Mouse (Mus musculus) lung, adult 2 months (tissue): Measurements from ENCODE around the gene Galnt18. TPM values are rescaled to one million over a fixed set of nuclear protein-coding genes. Genes with fewer than 3 reads are reported as not detected.

Experiments used
- DNase-seq: peaks from one replicate; pipeline ENCODE4 v3.0.0; 2022
- H3K4me1 ChIP-seq: fragments of 200-500 bp; 2 replicates; pipeline ENCODE4 v1.6.1; 2011; ENCODE audit warnings: low read length; ENCODE audit not compliant: control insufficient read depth, insufficient read depth
- H3K4me3 ChIP-seq: fragments of 200-500 bp; replicated peaks from 2 replicates; pipeline ENCODE3; 2011; ENCODE audit warnings: low read depth, mild to moderate bottlenecking, control low read depth, low read length; ENCODE audit errors: extremely low read depth
- CTCF ChIP-seq: fragments of 200-500 bp; IDR thresholded peaks from 2 replicates; pipeline ENCODE4 v1.5.1; 2011; ENCODE audit warnings: mild to moderate bottlenecking, low read length, control low read depth; ENCODE audit not compliant: insufficient read depth
- POLR2A ChIP-seq: fragments of 200-500 bp; IDR thresholded peaks from 2 replicates; pipeline ENCODE4 v1.6.1; 2011; ENCODE audit warnings: low read depth, mild to moderate bottlenecking, control low read depth, low read length, borderline replicate concordance; ENCODE audit errors: extremely low read depth
- WGBS: fragments of 180-500 bp; shearing (Covaris S2); methylation state at CpG from one replicate; pipeline ENCODE4 v1.1.7; 2018; 5-methylcytosine and 5-hydroxymethylcytosine counted together
- polyA plus RNA-seq: library from polyadenylated mRNA; depleted of rRNA; stranded (reverse); fragments of >200 nt; gene quantifications from 2 replicates; pipeline ENCODE4 v1.2.3, GENCODE M21; 2012

Galnt18 gene
- polyA plus RNA-seq, 1 experiment = 142 TPM

DNA sequence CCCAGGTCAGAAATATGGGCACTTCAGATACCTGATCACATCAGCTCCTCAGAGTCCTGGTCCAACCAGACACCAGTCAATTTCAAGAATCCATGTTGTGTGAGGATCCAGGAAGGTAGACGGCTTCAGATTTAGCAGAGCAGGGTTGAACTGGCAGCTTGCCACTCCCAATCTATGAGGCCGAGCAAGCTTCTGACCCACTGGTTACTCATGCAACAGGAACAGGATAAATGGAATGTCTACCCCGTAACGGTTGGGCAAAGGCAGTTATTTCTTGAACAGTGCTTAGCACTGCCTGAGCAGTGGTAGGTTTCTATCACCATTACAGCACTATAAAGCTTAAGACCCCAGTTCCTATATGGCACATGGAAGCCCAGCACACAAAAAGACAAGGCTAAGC is 148.5 kb downstream of the Galnt18 start:
- peaks cover 5% of the 10 kb centered on the region for H3K4me1 ChIP-seq
- TF ChIP-seq POLR2A (no peak), CTCF (no peak)
- DNase-seq = no peak
- WGBS = 54% methylated on average over 4 of the region's 4 CpGs
- H3K4me3 ChIP-seq = no peak overlapping the region

DNA sequence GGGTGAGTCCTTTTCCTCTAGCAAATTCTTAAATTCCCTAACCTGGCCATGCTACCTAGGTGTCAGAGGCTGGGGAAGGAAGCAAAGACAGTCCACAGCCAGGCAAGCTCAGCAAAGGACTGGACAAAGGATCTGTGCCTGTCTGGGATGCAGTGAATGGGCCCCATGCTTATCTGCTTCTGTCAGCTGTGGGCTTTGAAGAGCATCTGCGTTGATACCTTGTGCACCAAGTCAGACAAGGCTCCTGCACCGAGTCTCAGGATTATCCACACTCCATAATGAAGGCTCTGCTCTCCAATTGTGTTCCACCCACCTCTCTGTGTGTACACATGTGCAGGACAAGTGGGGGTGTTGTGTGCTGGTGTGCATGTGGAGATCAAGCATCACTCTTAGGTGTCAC is 153.5 kb downstream of the Galnt18 start:
- 59% methylated on average over 2 of the region's 2 CpGs for WGBS
- TF ChIP-seq POLR2A = no peak
- DNase-seq = no peak
- Histone ChIP-seq H3K4me3 (no peak overlapping the region), H3K4me1 (no peaks in the 10 kb centered on the region)

- H3K4me3 ChIP-seq = no peak overlapping the region
- TF ChIP-seq POLR2A = no peak
- no peak for DNase-seq
- H3K4me1 ChIP-seq = no peaks in the 10 kb centered on the region
- 71% methylated on average over 5 of the region's 5 CpGs for WGBS
Observed at GRCm38 (mm10) chr7:111625736-111626135, 154.0 kb downstream of the Galnt18 start.

DNA sequence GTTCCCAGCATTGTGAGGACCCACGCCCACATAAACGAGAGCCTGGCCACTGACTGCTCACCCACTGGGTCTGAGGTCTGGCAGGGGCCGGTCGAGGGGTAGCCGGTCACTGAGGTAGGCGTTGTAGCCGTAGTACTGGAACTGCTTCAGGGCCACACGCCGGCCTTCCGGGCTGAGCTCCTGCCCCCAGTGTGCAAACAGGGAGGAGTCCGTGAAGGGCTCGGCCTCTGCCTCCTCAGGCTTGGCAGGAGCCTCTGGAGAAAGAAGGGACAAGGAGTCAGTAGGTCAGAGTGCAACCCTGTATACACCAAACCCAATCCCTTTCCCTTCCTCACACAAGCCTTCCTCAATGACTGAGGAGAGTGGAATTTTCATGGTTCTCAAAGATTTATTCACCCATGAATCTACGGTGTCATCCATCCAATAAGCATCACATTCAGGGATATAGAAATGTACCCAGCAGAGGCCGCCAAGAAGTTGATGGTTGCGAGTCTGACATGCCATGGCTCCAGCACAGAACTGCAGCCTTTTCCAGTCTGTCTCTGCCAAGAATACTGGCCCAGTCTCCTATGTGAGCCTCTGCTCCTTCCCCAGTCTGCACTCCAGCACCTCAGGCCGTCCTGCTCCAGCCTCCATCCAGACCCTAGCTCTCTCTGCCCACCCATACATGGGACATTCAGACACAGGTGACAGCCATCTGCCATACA is 163.4 kb downstream of the Galnt18 start:
- H3K4me3 ChIP-seq = no peak overlapping the region
- WGBS = 54% methylated on average over 16 of the region's 16 CpGs
- peak; percentile 17 for DNase-seq
- TF ChIP-seq CTCF (no peak), POLR2A (no peak)
- H3K4me1 ChIP-seq = no peaks in the 10 kb centered on the region; the same call in 1 of the 2 replicates

GRCm38 (mm10) chr7:111614471-111614870 is 165.3 kb downstream of the Galnt18 start:
- no peak for TF ChIP-seq POLR2A
- TF ChIP-seq CTCF = no peak
- peaks cover 6% of the 10 kb centered on the region for H3K4me1 ChIP-seq
- 39% methylated on average over 1 of the region's 1 CpGs for WGBS
- no peak overlapping the region for H3K4me3 ChIP-seq
- no peak for DNase-seq

- TF ChIP-seq POLR2A (no peak), CTCF (no peak)
- DNase-seq = no peak
- 69% methylated on average over 2 of the region's 2 CpGs for WGBS
- Histone ChIP-seq H3K4me3 (no peak overlapping the region), H3K4me1 (peaks cover 19% of the 10 kb centered on the region)
Observed at GRCm38 (mm10) chr7:111607476-111607875, 172.3 kb downstream of the Galnt18 start.

DNA sequence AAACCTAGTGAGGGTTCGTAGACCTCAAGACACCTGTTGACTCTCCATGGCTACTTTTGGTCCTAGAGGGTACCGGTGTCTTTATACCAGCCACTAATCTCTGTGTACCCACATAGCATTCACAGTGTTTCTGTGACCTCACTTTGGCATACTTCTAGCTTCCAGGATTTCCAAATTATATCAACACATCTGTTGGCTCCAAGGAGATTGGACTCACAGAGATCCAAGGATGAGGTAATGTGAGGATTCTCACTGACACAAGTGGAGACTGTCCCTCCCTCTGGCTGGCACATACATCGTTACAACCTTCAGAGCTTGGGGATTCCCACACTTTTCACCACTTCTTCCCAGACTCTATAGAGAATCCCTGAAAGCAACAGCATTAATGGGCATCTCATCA is 173.7 kb downstream of the Galnt18 start:
- DNase-seq = no peak
- Histone ChIP-seq H3K4me1 (peaks cover 18% of the 10 kb centered on the region), H3K4me3 (no peak overlapping the region)
- TF ChIP-seq CTCF (no peak), POLR2A (no peak)
- WGBS = 74% methylated on average over 3 of the region's 3 CpGs

DNA sequence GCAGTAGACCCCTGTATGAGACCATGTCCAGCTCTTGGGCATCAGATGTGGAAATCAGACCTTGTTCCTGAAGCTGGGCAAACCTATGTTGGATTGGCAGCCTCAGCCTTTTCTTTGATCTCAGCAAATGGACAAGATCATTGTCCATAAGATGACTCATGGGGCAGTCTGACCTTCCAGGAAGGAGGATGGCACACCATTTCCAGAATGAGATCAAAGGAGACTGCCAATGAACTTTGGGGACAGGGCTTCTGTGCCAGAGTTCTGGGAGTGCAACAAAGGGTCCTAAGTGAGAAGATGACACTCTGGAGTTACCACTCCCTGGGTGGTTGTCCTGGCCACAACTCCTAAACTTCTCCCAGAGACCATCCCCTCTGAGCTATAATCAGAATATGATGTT is 174.1 kb downstream of the Galnt18 start:
- H3K4me1 ChIP-seq = peaks cover 15% of the 10 kb centered on the region
- H3K4me3 ChIP-seq = no peak overlapping the region
- TF ChIP-seq POLR2A (no peak), CTCF (no peak)
- DNase-seq = no peak

- TF ChIP-seq POLR2A = no peak
- no peak for TF ChIP-seq CTCF
- DNase-seq = no peak
- no peak overlapping the region for H3K4me3 ChIP-seq
- 62% methylated on average over 2 of the region's 2 CpGs for WGBS
- H3K4me1 ChIP-seq = peaks cover 13% of the 10 kb centered on the region
Observed at GRCm38 (mm10) chr7:111604578-111605208, 175.1 kb downstream of the Galnt18 start.

- Histone ChIP-seq H3K4me1 (peaks cover 10% of the 10 kb centered on the region), H3K4me3 (no peak overlapping the region)
- WGBS = 59% methylated on average over 4 of the region's 4 CpGs
- DNase-seq = no peak
- TF ChIP-seq POLR2A = no peak
- TF ChIP-seq CTCF = no peak
Observed at GRCm38 (mm10) chr7:111603186-111603585, 176.6 kb downstream of the Galnt18 start.
